Mouse (Mus musculus) kidney, adult 2 months (tissue): ENCODE results near the gene Cdca7l. TPM values are rescaled to one million over a fixed set of nuclear protein-coding genes. Genes with fewer than 3 reads are reported as not detected.

Experiments
- DNase-seq: peaks from one replicate; pipeline ENCODE4 v3.0.0; 2021
- H3K27ac ChIP-seq: fragments of 200-500 bp; 2 replicates; pipeline ENCODE4 v1.5.1; 2012; ENCODE audit warnings: low read depth, low read length, control low read depth, inconsistent platforms; ENCODE audit not compliant: insufficient read depth
- H3K27me3 ChIP-seq: fragments of 200-500 bp; replicated peaks from 2 replicates; pipeline ENCODE4 v1.6.1; 2012; ENCODE audit warnings: mild to moderate bottlenecking, moderate library complexity, low read length, inconsistent platforms; ENCODE audit not compliant: control insufficient read depth, insufficient read depth
- H3K36me3 ChIP-seq: fragments of 200-500 bp; 2 replicates; pipeline ENCODE4 v1.6.1; 2012; ENCODE audit warnings: mild to moderate bottlenecking, moderate library complexity, low read length, inconsistent platforms; ENCODE audit not compliant: control insufficient read depth, insufficient read depth
- H3K4me1 ChIP-seq: fragments of 200-500 bp; 2 replicates; pipeline ENCODE4 v1.6.1; 2011; ENCODE audit warnings: low read length; ENCODE audit not compliant: control insufficient read depth, insufficient read depth
- H3K4me3 ChIP-seq: fragments of 200-500 bp; 2 replicates; pipeline ENCODE4 v1.5.1; 2011; ENCODE audit warnings: mild to moderate bottlenecking, low read depth, low read length, control low read depth; ENCODE audit not compliant: insufficient read depth
- CTCF ChIP-seq: fragments of 200-500 bp; conservative IDR thresholded peaks from 2 replicates; pipeline ENCODE4 v1.5.1; 2011; ENCODE audit warnings: low read depth, mild to moderate bottlenecking, control low read depth, low read length, moderate library complexity, mixed read lengths; ENCODE audit not compliant: insufficient read depth, insufficient read length
- POLR2A ChIP-seq: fragments of 200-500 bp; IDR thresholded peaks from one replicate; pipeline ENCODE4 v1.6.1; 2011; ENCODE audit warnings: low read depth, low read length, control low read depth
- WGBS: fragments of 180-500 bp; shearing (Covaris S2); methylation state at CpG from one replicate; pipeline ENCODE4 v1.1.7; 2018; 5-methylcytosine and 5-hydroxymethylcytosine counted together
- polyA plus RNA-seq: library from polyadenylated mRNA; depleted of rRNA; stranded (reverse); fragments of >200 nt; gene quantifications from 2 replicates; pipeline ENCODE4 v1.2.3, GENCODE M21; 2012

The Cdca7l gene
- polyA plus RNA-seq, 1 experiment = 2.5 TPM

DNA sequence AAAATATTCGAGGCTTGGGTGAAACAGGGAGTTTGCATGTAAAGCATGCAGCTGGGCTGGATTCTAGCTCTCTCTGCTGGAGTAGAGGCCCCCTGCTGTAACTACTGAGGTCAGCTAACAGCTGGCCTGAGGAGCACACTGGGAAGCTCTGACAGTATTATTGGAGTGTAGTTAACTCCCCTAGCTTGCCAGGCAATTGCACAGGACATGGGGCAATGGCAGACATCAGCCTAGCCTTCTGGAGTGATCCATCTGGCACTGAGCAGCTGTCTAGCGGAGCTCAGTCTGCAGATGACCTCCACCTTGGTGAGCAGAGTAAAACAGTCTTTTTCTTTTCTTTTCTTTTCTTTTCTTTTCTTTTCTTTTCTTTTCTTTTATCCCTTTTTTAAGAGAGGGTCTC, 33.9 kb upstream of the Cdca7l start:
- Histone ChIP-seq H3K36me3 (no peaks in the 10 kb centered on the region), H3K4me3 (no peak overlapping the region), H3K27ac (no peak overlapping the region), H3K27me3 (no peaks in the 10 kb centered on the region), H3K4me1 (no peaks in the 10 kb centered on the region)
- DNase-seq = no peak
- 54% methylated on average over 2 of the region's 2 CpGs for WGBS
- no peak for TF ChIP-seq CTCF
- TF ChIP-seq POLR2A = no peak

DNA sequence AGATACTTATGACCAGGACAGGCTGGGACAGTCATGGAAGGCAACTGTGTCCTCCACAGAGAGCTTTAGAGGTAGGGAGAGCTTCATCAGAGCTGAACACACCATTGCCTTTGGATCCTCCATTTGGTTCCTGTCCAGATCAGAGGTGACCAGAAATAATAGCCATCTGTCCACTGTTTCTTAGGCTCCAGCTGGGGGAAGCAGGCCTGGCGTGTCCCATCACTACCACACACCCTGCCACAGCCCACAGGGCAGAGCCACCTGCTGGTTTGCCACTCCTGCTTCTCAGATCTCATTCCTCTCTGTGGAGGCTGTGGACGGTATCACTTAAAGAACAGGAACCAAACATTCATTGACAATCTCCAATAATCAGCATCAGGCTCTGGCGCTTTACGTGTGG, 32.9 kb upstream of the Cdca7l start:
- no peak for DNase-seq
- no peak for TF ChIP-seq CTCF
- no peak for TF ChIP-seq POLR2A
- H3K4me3 ChIP-seq = no peak overlapping the region
- no peaks in the 10 kb centered on the region for H3K36me3 ChIP-seq
- WGBS = 90% methylated on average over 4 of the region's 4 CpGs
- no peaks in the 10 kb centered on the region for H3K4me1 ChIP-seq
- H3K27me3 ChIP-seq = no peaks in the 10 kb centered on the region
- H3K27ac ChIP-seq = no peak overlapping the region

DNA sequence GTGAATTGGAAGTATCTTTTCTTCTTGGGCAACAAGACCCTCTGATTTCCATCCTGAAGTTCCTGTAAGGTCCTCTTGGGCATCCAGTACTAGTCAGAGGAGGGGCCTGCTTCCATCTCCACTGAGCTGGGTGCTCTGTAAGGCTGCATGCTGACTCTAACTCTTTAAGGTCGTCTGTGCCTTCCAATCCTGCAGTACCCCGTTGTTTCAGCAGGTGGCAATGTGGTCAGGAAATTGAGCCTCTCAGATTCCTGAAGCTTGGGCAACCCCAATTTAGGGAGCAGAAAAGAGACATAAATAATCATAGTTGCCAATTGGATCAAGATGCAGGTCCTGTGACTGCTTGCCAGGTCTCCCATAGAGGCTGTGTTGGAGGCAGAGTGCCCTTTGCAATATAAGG, 31.5 kb upstream of the Cdca7l start:
- TF ChIP-seq CTCF (peak; percentile 76), POLR2A (no peak)
- no peaks in the 10 kb centered on the region for H3K4me1 ChIP-seq
- 0% methylated on average over 2 of the region's 2 CpGs for WGBS
- no peak overlapping the region for H3K4me3 ChIP-seq
- no peaks in the 10 kb centered on the region for H3K36me3 ChIP-seq
- no peaks in the 10 kb centered on the region for H3K27me3 ChIP-seq
- DNase-seq = peak; percentile 43
- no peak overlapping the region for H3K27ac ChIP-seq

DNA sequence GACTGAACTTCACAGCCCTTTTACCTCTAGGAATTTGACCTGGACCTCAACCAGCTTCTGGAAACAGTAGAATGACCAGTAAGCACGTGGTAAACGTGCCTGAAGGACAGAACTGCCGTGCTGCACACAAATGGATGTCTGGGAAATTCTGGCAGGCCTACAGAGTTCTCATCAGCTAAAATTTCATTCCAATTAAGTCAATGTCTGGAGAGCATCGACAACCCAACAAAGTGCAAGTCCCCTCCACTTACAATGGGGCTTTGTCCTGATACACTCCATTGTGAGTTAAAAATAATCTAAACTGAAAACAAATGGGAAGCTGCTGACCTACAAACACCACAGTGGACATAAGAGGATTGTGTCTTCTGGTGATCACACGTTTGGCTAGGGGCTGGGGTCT, 27.2 kb upstream of the Cdca7l start:
- no peak overlapping the region for H3K4me3 ChIP-seq
- TF ChIP-seq CTCF = no peak
- TF ChIP-seq POLR2A = no peak
- H3K4me1 ChIP-seq = no peaks in the 10 kb centered on the region
- H3K27ac ChIP-seq = no peak overlapping the region
- 52% methylated on average over 5 of the region's 5 CpGs for WGBS
- no peak for DNase-seq
- H3K27me3 ChIP-seq = no peaks in the 10 kb centered on the region
- H3K36me3 ChIP-seq = no peaks in the 10 kb centered on the region

DNA sequence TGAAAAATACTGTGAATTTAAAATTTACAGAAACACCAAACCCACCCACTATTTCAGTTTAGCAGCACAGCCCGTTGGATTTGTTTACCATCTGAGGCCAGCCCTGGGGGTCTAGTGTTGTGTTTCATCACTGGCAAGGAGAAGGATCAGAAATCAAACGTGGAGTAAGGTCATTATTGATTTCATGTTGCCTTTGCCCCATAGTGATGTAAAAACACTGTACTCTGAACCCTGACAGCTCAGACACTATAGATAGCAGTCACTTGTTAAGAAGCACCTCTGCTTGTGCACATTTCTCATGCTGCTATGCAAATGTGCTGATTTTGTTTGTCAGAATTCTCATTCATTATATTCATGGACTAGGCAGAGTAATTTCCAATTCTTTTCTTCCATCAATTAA, 22.7 kb upstream of the Cdca7l start:
- no peaks in the 10 kb centered on the region for H3K4me1 ChIP-seq
- H3K4me3 ChIP-seq = no peak overlapping the region
- no peak for TF ChIP-seq POLR2A
- no peak for TF ChIP-seq CTCF
- H3K36me3 ChIP-seq = no peaks in the 10 kb centered on the region
- DNase-seq = no peak
- WGBS = 31% methylated on average over 2 of the region's 2 CpGs
- H3K27ac ChIP-seq = no peak overlapping the region
- H3K27me3 ChIP-seq = no peaks in the 10 kb centered on the region

DNA sequence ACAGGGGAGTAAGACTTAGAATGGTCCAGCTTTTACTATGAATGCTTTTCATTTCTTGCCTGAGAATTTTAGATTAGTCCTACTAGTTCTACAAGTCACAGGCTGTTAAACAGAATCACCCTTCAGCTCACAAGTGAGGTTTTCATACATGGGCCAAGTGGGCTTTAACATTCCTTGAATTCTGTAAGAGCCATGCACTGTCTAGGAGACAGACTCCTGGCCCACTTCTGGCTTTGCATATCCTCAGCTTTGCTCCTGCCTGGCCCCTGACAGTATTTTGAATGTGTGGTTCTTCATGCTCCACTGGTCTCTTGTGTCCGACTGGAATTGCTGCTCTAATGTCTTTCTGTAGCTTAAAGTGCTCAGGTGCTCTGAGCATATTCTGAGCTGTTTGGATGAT, 20.7 kb upstream of the Cdca7l start:
- DNase-seq = no peak
- WGBS = 24% methylated on average over 1 of the region's 1 CpGs

DNA sequence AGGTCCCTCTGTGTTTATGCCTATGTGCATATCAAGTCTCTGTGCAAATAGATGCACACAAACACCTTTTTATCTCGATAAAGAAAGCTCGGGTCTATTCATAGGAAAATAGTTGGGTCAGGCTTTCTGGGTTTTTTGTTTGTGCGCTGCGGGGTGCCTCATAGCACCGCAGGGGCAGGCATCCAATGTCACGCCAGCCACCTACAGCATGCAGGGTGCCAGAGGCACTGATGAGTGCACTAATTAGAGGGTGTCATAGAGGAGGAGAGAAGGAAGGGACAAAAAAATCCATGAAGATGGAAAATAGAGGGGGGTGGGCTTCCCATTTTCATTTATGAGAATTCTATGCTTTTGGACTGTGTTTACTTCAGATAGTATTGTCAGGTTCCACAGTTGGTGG, 17.5 kb upstream of the Cdca7l start:
- Histone ChIP-seq H3K4me1 (no peaks in the 10 kb centered on the region), H3K27ac (no peak overlapping the region), H3K4me3 (no peak overlapping the region), H3K36me3 (no peaks in the 10 kb centered on the region), H3K27me3 (no peaks in the 10 kb centered on the region; the same call in 1 of the 2 replicates)
- WGBS = 53% methylated on average over 6 of the region's 6 CpGs
- no peak for DNase-seq
- no peak for TF ChIP-seq POLR2A
- TF ChIP-seq CTCF = no peak

More for the DNA sequence above, 20.7 kb upstream of the Cdca7l start:
- Histone ChIP-seq H3K4me3 (no peak overlapping the region), H3K4me1 (no peaks in the 10 kb centered on the region), H3K27me3 (no peaks in the 10 kb centered on the region; the same call in 1 of the 2 replicates), H3K27ac (no peak overlapping the region), H3K36me3 (no peaks in the 10 kb centered on the region)
- TF ChIP-seq POLR2A = no peak
- no peak for TF ChIP-seq CTCF

DNA sequence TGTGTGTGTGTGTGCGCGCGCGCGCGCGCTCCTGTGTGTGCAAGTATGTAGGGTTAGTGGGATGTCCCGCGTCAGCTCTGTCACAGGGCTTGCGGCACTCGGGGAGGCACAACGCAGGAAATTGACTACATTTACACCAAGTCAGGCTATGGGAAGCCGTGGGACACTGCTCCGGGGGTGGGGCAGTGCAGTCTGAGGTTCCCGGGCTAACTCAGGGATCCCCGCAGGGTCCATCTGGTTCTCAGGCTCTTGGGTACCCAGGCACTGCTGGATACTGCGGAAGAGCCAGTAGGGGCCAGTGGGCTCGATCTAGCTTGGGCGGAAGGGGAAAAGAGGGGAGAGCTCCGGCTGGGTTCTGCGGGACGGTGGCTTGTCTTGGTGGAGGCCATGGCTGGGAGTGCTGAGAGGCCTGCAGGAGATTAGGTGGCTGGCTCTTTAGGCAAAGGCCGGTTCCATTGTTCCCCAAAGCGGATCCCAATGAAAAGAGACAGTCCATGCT, 15.5 kb upstream of the Cdca7l start:
- Histone ChIP-seq H3K4me1 (no peaks in the 10 kb centered on the region), H3K4me3 (no peak overlapping the region), H3K27ac (no peak overlapping the region), H3K36me3 (no peaks in the 10 kb centered on the region), H3K27me3 (no peaks in the 10 kb centered on the region; the same call in 1 of the 2 replicates)
- 19% methylated on average over 24 of the region's 24 CpGs for WGBS
- TF ChIP-seq CTCF (no peak), POLR2A (no peak)
- no peak for DNase-seq
